Mouse (Mus musculus) ovary, postnatal 14 days (tissue): ENCODE measurements around the gene Aplp2.
A peak's percentile ranks its signal among the peaks of the same experiment; 100 is the strongest.

Experiments used
- DNase-seq: peaks from one replicate; pipeline ENCODE4 v3.0.0; 2022; ENCODE audit warnings: low spot score

Gene Aplp2

DNA sequence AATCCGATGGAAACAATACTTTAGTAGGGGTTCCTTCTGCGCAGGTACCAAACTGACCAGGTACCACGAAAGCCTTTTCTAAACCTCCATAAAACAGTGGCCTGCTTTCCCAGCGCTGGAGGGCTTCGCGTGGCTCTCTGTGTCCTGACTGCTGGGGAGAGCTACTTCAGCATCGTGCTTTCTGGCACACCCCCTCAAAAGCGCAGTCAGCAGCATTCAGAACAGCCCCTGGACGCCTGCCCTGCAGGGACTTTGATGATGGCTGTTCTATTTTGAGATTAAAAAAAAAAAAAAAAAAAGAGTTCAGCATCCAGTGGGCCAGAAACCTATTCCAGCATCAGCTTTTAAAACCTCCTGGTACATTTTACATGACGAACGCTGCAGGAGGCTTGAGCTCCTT, 14.2 kb upstream of the Aplp2 start:
- DNase-seq: no peak

DNA sequence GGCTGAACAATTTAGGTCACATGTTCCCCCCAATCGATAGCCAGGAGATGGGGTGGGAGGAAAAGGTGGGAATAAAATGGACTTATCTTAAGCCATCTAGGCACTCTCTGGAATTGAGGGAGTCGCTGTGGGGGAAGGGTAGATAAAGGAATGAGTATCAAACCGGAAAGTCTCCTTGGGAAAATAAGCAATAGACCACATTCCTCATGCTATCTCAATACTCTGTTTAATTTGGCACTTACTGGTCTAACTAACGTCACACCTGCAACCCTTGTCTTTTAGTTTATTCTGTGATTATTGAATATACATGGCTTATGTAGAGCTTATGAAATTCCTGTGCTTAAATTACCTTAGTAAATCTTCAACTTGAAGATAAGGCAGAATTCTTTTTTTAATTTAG, 11.9 kb upstream of the Aplp2 start:
- no peak for DNase-seq

DNA sequence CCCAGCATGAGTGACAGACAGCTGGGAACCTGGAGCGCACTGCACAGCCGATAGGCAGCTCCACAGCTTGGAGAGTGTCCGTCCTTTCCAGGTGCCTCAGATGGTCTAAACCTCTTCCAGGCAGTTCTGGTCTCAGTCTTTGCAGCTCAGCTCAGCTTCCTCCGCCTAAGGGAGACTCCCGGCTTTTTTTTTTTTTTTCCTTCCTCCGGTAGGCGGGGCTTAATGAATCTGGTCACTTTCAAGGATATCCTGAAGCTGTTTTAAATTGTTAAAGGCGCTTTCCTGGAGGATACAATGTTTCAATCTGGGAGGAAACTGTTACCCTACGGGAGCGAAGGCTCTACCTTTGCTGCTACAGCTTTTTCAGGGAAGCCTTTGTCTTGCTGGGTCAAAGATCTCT, 9.6 kb upstream of the Aplp2 start:
- no peak for DNase-seq

DNA sequence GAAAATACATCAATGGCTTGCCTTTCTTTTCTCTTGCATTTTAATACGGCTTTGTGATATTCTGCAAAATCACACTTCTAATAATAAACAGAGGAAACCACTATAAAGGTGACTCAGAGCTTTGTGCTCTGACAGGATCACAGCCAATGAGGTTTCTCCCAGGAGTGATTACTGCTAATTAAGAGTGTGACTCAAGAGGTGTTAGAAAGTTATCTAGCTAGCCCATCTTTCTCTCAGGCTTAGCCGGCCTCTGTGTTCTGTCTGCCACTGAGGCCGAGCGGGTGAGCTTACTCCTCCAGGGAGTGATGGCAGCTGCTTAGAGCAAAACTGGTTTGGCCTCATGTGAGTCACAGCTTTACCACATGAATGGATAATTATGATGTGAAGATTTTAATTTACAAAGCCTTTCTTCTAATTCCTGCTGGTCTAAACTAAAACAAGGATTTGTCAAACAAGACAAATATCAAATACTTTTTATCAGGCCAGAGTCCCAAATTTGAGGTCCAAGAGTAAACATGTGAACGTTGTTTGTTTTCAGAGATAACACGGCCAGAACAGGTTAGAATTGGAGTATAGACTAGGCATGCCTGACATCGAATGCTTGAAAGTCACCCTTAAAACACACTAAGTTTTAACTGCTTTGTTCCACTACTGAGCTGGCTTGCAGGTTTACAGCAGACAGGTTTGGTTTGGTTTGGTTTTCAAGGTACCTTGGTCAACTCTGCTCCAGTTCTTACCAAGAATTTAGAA, 6.2 kb upstream of the Aplp2 start:
- DNase-seq: no peak

DNA sequence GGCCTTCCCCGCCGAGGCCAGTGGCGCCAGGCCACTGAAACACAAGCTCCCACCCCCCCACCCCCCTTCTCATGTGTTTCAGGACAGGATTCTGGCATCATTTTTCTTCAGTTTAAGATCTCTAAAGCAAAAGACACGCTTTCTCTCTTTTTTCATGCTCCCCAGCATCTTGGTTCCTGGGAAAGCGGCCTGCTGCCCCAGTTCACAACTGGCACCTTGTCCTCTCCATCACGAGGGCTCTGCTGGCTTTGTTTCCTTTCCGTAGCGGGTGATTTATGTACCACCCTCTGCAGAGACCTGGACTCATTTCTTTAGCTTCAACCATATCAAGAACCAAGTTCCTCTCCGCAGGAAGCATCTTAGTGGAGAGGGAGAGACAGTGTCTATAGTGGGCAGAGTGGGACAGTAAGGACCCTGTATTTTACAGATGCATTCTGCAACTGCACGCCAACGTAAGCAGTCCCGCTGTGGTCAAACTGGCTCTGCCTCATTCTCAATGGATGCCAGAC, 939 bp upstream of the Aplp2 start:
- no peak for DNase-seq

DNA sequence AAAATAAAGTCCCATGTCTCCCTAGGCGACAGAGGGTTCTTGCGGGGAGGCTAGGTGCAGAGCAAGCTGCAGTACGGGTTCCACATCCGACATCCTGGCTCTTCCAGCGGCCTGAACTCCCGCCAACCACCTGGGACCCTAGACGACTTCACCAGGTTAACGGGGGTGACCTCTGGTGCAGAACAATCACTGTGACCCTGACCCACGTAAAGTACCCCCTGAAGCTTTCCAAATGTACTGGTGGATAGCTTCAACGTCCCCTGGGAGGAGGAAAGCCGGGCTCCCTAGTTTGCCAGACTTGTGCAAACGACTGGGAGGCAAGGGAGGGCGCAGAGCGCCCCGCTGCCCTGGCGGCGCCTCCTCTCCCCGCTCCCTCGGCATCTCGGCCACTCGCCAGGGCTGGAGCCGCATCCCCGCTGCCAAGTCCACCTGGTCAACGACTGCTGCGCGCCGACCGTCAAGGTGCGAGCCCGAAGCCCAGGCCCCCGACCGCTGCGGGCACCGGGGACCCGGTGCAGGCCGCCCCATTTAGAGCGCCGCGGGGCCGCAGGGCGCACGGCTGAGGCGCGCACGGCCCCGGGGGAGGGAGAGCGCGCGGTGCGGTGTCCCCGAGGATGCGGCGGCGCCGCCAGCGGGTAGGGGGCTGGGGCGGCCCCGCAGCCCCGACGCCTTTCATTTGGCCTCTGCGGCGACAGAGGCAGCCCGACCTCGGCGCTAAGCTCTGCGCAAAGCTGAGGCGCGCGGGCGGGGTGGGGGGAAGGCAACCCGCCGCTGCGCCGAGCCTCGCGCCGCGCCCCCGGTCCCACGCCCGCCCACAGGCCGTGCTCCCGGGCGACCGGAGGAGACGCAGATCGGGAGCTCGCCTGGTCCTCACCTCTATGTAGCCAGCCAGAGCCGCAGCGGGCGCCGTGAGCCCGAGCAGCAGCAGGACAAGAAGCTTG, 596 bp downstream of the Aplp2 start:
- peak; percentile 39 for DNase-seq

DNA sequence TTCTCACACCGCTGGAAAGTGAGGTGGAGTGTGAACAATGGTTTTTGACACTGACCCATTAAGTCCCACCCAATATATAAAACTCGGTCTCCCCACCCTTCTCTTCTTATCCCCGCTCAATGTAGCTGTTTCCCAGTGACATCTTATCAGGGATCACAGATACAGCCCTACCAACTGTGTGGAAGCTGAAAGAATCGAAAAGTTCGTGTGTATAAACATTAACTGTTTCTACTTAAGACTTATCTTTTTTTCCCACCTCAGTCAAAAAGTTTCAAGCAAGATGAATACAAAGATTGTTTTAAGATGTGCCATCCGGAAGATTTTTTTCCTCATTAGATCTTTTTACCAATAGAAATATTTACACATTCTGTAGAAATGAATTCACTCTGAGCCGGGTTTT, 1.5 kb downstream of the Aplp2 start:
- no peak for DNase-seq

DNA sequence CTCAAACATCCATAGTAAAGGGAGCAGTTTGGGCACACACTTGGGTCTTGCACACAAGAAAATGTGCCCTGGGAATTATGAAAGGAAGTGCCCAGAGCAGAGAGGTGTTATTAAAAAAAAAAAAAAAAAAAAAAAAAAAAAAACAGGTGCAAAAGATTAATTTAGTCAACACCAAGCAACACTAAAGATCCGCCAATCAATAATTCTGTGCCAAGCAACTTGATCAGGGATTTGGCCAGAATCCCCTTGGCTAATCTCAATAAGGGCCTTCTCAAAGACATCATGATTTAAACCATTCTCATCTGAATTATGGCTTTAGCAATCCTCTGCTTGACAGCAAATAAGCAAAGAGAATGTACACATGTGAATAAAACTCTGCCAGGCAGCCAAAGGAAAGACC, 2.1 kb downstream of the Aplp2 start:
- no peak for DNase-seq

DNA sequence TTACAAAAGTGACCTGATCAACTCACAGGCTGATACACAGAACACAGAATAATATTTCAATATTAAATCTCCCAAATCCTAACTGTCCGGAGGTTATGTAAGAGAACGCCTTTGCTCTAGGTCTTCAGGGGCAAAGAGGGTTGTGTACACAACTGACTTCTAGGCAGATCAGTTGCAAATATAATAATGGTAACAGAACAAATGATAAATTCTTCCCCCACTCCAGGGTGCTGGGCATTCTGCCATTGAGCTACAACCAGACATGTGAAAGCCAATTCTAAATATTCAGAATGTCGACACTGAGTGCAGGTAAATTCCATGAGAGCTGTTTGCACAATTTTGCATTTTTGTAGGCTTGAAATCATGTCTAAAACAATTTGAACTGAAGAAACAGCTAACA, 3.9 kb downstream of the Aplp2 start:
- no peak for DNase-seq

DNA sequence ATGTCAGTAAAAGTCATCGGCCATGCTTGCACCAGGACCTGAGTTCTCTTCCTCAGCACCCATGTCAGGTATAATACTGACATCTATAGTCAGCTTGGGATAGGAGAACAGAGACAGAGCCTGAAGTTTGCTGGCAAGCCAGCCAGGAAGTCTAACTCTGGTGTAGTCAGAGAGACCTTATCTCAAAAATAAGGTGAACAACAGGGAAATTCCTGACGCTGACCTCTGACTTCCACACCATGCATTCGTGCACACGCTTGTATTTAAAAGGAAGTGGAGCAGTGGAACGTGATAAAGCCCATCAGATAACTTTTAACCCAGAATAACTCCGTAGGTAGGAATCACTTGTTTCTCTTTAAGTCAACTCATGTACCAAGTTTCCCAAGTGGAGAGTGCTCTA, 6.9 kb downstream of the Aplp2 start:
- no peak for DNase-seq

DNA sequence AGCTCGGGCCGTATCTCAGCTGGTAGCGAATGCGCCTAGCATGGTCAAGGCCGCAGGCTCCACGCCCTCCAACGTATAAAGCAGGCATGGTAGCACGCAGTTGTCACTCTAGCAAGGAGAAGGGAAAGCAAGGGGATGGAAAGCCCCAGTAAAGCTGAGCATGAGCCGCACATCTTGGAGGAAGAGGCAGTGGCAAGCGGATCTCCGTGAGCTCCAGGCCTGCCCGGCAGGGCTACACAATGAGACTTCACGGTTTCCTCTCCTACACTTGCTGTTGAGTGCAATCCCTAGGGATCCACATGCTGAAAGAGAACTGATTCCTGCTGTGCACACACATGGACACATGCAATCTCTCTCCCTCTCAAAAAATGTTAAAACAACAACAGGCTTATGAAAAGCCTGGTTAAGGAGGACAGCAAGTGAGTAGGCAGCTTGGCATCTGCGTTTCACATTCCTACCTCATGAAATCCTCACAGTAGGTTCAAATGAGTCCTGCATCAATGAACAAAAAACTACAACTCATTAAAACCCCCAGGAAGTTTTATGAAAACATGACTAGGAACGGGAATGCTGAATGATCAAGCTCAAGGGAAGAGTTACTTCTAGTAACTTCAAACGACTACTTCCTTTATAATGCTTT, 7.9 kb downstream of the Aplp2 start:
- no peak for DNase-seq

DNA sequence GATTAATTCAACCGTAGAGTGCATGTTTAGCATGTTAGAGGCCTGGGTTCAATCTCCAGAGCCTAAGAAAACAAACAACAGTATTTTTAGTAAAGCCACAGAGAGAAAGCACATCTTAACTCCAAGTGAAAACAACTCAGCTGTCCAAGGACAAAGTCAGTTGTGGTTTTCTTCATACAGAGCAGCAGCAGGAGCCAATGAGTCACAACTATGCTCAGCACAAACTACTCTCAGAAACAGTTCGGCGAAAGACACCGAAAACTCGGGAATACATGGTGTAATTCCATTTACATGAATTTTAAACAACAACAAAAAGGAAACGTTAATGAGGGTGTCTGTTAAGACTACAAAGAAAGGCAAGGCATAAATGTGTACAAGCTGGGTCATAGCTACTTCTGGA, 8.5 kb downstream of the Aplp2 start:
- DNase-seq: no peak

DNA sequence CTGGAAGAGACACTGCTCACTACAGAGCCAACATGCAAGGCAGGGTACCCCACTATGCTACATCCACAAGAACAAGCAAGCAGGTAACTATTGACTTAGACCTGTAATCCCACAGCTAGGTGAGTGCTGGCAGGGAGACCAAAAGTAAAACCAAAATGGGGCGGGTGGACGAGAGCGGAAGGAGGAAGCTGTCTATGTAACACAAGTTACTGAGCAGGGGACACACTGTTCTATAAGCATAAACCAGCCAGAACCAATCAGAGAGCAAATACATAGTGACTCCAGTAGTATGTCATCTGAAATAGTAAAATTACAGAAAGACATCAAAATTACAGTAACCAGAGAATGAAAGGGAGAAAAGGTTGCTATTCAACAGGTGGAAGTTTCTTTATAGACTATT, 13.0 kb downstream of the Aplp2 start:
- DNase-seq: no peak

DNA sequence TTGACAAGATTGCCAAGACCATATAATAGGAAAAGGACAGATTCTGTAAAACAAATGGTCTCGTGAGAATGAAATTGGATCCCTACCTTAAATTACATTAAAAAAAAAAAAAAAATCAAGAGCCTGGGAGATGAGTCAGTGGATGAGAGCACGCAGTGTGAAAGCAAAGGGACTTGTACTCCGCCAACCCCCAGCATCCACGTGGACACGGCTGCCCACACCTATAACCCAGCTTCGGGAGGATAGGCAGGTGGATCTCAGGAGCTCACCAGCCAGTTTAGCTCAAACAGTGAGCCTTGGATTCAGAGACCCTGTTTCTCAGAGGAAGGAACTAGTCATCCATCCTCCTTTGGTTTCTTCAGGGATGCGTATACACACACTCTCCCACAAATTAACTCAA, 13.8 kb downstream of the Aplp2 start:
- no peak for DNase-seq

DNA sequence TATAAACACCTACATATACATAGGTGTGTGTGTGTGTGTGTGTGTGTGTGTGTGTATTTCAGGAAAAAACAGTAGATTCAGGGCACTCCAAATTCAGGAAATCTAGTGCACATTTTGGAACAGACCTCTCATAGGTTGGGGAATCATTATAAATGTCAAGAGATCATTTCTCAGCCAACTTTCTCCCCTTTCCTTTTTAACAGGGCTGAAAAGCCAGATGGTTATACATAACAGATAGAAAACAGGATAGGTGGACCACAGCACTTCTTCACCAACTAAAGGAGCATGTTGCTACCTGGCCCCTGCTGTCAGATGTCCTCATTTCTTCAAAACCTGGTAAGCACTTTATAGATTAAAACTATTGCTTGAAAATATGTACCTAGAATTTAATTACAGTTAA, 14.9 kb downstream of the Aplp2 start:
- DNase-seq: no peak

DNA sequence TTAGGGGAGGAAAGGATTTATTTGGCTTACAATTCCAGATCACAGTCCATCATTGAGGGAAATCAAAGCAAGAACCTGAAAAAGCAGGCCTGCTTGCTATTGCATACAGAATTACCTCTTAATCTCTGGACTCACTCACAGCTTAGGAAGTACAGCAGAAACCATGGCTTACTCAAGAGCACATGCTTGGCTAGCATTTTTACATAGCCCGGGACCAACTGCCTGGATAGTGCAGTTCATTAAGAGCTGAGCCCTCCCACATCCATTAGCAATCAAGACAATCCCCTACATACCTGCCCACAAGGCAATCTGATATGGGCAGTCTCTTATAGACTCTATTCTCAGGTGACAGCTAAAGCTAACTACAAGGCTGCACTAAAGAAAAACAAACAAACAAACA, 16.0 kb downstream of the Aplp2 start:
- no peak for DNase-seq

DNA sequence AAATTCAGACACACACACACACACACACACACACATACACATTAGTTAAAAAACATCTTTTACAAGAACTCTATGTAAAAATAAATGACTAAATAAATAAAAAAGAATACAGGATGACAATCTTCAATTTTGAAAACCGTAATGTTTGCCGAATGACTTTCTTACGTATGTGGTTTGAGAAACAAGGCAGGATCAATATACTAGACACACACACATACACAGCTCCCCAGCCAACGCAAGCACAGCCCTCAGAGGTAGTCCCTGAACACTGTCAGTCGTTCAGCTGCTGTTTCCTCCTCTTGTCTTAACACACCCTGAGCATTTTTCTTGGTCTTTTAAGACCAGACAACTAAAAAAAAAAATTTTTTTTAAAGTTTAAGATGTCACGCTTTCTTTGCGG, 19.2 kb downstream of the Aplp2 start:
- no peak for DNase-seq

DNA sequence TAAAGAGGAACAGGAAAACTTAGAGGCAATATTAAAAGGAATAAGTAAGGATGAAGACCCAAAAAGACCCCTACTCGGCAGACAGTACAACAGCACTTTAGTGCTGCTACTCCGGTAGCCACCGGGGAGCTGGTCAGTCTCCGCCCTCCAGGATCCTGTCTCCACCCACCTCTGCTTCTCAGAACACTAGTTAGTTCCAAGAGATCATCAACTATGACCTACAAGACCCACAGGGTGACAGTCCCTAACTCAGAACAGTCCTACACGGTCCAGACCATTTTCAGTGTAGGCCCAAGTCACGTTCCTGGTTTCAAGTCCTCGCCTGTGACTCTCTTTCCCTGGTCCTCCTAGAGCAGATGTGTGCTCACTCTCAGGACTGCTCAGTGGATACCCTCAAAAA, 20.1 kb downstream of the Aplp2 start:
- DNase-seq: no peak

DNA sequence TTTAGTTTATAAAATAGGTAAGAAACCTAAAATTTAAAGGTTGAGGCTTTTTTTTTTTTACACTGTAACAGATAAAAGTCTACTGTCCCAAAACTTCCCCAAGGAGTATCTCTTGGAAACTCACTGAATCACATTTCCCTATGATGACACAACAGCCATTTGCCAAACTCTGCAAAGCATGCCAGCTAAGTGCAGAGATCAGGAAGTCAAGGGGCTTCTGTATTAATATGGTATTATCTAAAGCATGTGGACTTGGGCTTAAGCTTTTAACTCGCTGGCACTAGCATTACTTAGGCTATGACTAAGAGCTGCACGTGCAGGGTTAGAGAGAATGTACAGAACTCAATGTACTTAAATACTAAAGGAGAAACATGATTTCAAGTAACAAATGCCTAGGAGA, 22.4 kb downstream of the Aplp2 start:
- DNase-seq: no peak

DNA sequence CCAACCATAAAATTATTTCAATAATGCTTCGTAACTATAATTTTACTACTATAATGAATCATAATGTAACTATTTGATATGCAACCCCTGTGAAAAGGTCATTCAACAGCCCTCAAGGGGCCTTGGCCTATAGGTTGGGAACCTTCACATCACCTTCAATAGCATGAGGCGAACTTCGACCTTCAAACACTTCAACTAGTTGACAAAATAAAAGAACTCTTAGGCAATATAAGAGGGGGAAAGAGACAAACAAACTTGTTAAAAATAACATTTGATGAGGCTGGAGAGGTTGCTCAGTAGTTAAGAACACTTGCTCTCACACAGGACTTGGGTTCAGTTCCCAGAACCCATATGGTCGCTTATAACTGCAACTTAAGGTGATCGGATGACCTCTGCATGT, 27.2 kb downstream of the Aplp2 start:
- DNase-seq: no peak

DNA sequence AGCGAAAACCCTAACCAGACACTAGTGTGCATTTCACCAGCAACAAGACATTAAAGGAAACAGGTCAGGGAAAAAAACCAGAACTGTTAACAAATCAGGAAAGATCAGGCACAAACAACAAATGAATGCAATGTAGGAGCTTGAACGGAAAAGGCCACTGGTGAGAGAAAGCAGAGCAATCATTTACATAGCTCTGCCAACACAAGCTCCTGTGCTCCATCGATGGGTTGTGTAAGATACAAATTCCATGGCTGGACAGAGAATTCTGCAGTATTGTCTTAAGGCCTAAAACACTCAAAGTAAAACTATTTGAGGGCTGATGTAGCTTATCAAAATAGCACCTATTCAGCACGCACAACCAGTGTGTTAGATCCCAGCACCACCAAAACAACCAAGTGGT, 28.6 kb downstream of the Aplp2 start:
- DNase-seq: no peak

DNA sequence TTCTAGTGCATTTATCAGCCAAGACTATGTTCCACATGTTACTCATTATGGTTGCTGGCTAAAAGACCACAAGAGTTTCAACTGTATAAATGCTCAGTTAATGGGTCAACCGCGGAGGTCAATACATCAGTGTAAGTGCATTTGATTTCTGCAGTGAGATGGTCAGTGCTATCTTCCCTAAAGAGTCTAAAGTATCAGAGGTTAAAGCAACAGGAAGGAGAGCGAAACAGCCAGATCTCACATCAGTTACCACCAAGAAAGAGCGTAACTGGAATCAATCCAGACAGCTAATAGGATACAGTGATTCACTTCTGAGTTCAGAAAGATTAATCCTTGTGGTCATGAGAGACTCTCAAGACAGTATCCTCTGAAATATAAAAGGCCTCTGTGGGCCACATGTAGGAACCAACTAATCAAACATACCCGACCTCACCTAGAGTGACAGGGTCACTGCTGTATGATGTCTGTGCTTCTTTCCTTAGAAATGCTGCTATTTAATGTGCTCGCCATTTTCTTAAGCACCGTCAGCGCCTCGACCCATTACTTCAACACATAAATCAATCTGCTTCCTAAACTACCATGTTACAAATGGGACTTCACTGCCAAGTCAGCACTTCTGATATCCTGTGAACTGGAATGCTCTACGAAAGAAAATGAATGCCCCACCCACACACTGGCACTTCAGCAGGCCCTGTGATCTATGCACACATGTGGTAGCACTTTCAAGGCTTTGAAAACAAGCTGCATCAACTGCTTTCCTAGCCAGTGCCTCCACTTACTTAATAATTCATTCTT, 30.1 kb downstream of the Aplp2 start:
- DNase-seq: no peak
